In genomic region chr13:55522730-55523129, GRCm38 (mm10) we compare ENCODE assay signal across 12 mouse cellular contexts. TPM values are rescaled to one million over a fixed set of nuclear protein-coding genes. Genes with fewer than 3 reads are reported as not detected.
DNase-seq lines count a peak whose midpoint lies in the region; ATAC-seq and TF ChIP-seq lines count a peak whose summit lies in the region.
"Had no signal": no experiment of that assay in that cellular context is flagged by ENCODE, and none has a peak within 500 bp of the region (broad histone marks: within the 10 kb centered on the region; RNA-seq: fewer than 3 reads in every experiment).

No protein-coding gene starts in this region.

- DNase-seq in kidney, postnatal 0 days (ENCODE audit: low spot score) = no peak
- DNase-seq in kidney, adult 11 months = no peak
- DNase-seq in ZHBTc4 (ENCODE audit: low read depth, low spot score) = peak; percentile 64
- DNase-seq in heart, adult 18-20 months = peak; percentile 33 to 65
- peak; percentile 42 for DNase-seq in heart, postnatal 4 days
- DNase-seq in urinary bladder, postnatal 36 days (ENCODE audit: low spot score in 2 of 2) = no peak
- DNase-seq: cerebellum, adult 18-20 months; gastrocnemius, postnatal 36 days; lung, adult 18-20 months; thymus, postnatal 4 days had no signal

- no peak overlapping the region for H3K4me2 ChIP-seq in kidney, postnatal 0 days (ENCODE audit: low read length)

- no peak overlapping the region for H3K4me3 ChIP-seq in kidney, postnatal 0 days (replicated peaks; ENCODE audit: low read depth, low read length)

- 0 out of 2 replicates have a peak overlapping the region, but pooled peaks have one; percentile 25 for H3K27ac ChIP-seq in kidney, postnatal 0 days

- WGBS in kidney, postnatal 0 days = 49% methylated on average over 8 of the region's 8 CpGs

- H3K36me3 ChIP-seq in kidney, postnatal 0 days (ENCODE audit: insufficient read depth, low read length) = no peaks in the 10 kb centered on the region

- ATAC-seq in kidney, postnatal 0 days (replicated peaks; ENCODE audit: low FRiP score, low read depth) = 0 out of 2 replicates have a peak, but pooled peaks have one; percentile 12
- ATAC-seq in granulocyte monocyte progenitor cell, adult 5-6 weeks (replicated peaks; ENCODE audit: poor library complexity, severe bottlenecking) = no peak
- ATAC-seq: midbrain, embryonic 16.5 days had no signal

- peaks cover 5% of the 10 kb centered on the region; the same call in 1 of the 2 replicates for H3K4me1 ChIP-seq in kidney, postnatal 0 days (replicated peaks; ENCODE audit: insufficient read depth, low read length)

- H3K27me3 ChIP-seq in kidney, postnatal 0 days (ENCODE audit: insufficient read depth, low read length) = no peaks in the 10 kb centered on the region

- no peak for TF ChIP-seq CTCF in kidney, postnatal 0 days (IDR thresholded peaks at IDR 0.05; ENCODE audit: low read depth)

- no peaks in the 10 kb centered on the region for H3K9me3 ChIP-seq in kidney, postnatal 0 days (replicated peaks; ENCODE audit: low read length)

- H3K9ac ChIP-seq in kidney, postnatal 0 days (ENCODE audit: low read depth, low read length) = 0 out of 2 replicates have a peak overlapping the region, but pooled peaks have one; percentile 5

RNA-seq across cellular contexts. Expression of gene Dok3, which starts 6.4 kb away (rescaled TPM):
- polyA plus RNA-seq in kidney, postnatal 0 days (2015; fragmentation: Nextera tagmentation; extraction: Ambion mirVana) = 1.7 and 1.8 TPM in 2 replicates
- total RNA-seq in heart, adult 18-20 months (2021) = 1 to 10 TPM; 1.6 to 3.3 TPM
- total RNA-seq in heart, postnatal 4 days (2021) = 1 to 10 TPM; 1.0 to 1.1 TPM
- total RNA-seq in granulocyte monocyte progenitor cell, adult 5-6 weeks (2014; fragmentation: Nextera tagmentation) = 26.2 and 59.4 TPM in 2 replicates
- 32.7 and 40.6 TPM in 2 replicates for total RNA-seq in granulocyte monocyte progenitor cell, adult 5-6 weeks (2017)

RNA-seq across cellular contexts. Expression of gene Pdlim7, which starts 9.3 kb away (rescaled TPM):
- 112 and 124 TPM in 2 replicates for polyA plus RNA-seq in kidney, postnatal 0 days (2015; fragmentation: Nextera tagmentation; extraction: Ambion mirVana)
- 10 to 100 TPM; 42.2 to 46.6 TPM for total RNA-seq in heart, adult 18-20 months (2021)
- total RNA-seq in heart, postnatal 4 days (2021) = 100 to 1,000 TPM; 115 to 119 TPM
- total RNA-seq in granulocyte monocyte progenitor cell, adult 5-6 weeks (2014; fragmentation: Nextera tagmentation) = 10.2 and 23.3 TPM in 2 replicates
- total RNA-seq in granulocyte monocyte progenitor cell, adult 5-6 weeks (2017) = 4.1 and 5.7 TPM in 2 replicates

RNA-seq across cellular contexts. Expression of gene Ddx41, which starts 13.7 kb away (rescaled TPM):
- polyA plus RNA-seq in kidney, postnatal 0 days (2015; fragmentation: Nextera tagmentation; extraction: Ambion mirVana) = 60.1 and 60.3 TPM in 2 replicates
- total RNA-seq in heart, adult 18-20 months (2021) = 10 to 100 TPM; 11.6 to 13.8 TPM
- total RNA-seq in heart, postnatal 4 days (2021) = 10 to 100 TPM; 16.9 to 18.5 TPM
- 54.4 and 69.5 TPM in 2 replicates for total RNA-seq in granulocyte monocyte progenitor cell, adult 5-6 weeks (2014; fragmentation: Nextera tagmentation)
- 73.7 and 81.8 TPM in 2 replicates for total RNA-seq in granulocyte monocyte progenitor cell, adult 5-6 weeks (2017)

RNA-seq across cellular contexts. Expression of gene Dbn1, which starts 34.8 kb away (rescaled TPM):
- polyA plus RNA-seq in kidney, postnatal 0 days (2015; fragmentation: Nextera tagmentation; extraction: Ambion mirVana) = 104 and 125 TPM in 2 replicates
- 1 to 10 TPM; 5.7 to 6.4 TPM for total RNA-seq in heart, adult 18-20 months (2021)
- total RNA-seq in heart, postnatal 4 days (2021) = 10 to 100 TPM; 64.5 to 66.8 TPM
- total RNA-seq in granulocyte monocyte progenitor cell, adult 5-6 weeks (2014; fragmentation: Nextera tagmentation) = 0.19 and 1.4 TPM in 2 replicates
- 1.6 and 1.9 TPM in 2 replicates for total RNA-seq in granulocyte monocyte progenitor cell, adult 5-6 weeks (2017)

RNA-seq across cellular contexts. Expression of gene Fam193b, which starts 48.2 kb away (rescaled TPM):
- polyA plus RNA-seq in kidney, postnatal 0 days (2015; fragmentation: Nextera tagmentation; extraction: Ambion mirVana) = 23.9 and 24.9 TPM in 2 replicates
- total RNA-seq in heart, adult 18-20 months (2021) = 10 to 100 TPM; 11.7 to 14.3 TPM
- total RNA-seq in heart, postnatal 4 days (2021) = 10 to 100 TPM; 21.2 to 24.0 TPM
- total RNA-seq in granulocyte monocyte progenitor cell, adult 5-6 weeks (2014; fragmentation: Nextera tagmentation) = 36.0 and 59.5 TPM in 2 replicates
- total RNA-seq in granulocyte monocyte progenitor cell, adult 5-6 weeks (2017) = 28.4 and 31.9 TPM in 2 replicates

Comparison
In these comparisons a context has a peak if more than half of its experiments do, and no peak if none do; other contexts are left out.
1. DNase-seq: peak in ZHBTc4 (single experiment), heart, adult 18-20 months (2 of 2) and heart, postnatal 4 days (single experiment); none in kidney, postnatal 0 days (single experiment), kidney, adult 11 months (single experiment) and urinary bladder, postnatal 36 days (0 of 2).
2. RNA of gene Dok3, which starts 6.4 kb away (total RNA-seq): 26.2 to 59.4 TPM in granulocyte monocyte progenitor cell, adult 5-6 weeks; 1.6 to 3.3 TPM in heart, adult 18-20 months and 1.0 to 1.1 TPM in heart, postnatal 4 days; every median in the first group is over 4 times any median in the second.